Mouse (Mus musculus): Measurements from ENCODE around the gene Arhgap44. TPM values are rescaled to one million over a fixed set of nuclear protein-coding genes. Genes with fewer than 3 reads are reported as not detected.

Arhgap44 gene
- polyA plus RNA-seq, 1 experiment from 2014 or later, result 31.2 TPM

- peak overlapping the region; percentile 71 for H3K4me3 ChIP-seq (ENCODE audit: low read depth, low read length)
- peak; percentile 89 for DNase-seq (ENCODE audit: low spot score)
- ATAC-seq, result peak; percentile 92
These were observed 1.5 kb downstream of the Arhgap44 start for GRCm38 (mm10) chr11:65160991-65161880.

DNA sequence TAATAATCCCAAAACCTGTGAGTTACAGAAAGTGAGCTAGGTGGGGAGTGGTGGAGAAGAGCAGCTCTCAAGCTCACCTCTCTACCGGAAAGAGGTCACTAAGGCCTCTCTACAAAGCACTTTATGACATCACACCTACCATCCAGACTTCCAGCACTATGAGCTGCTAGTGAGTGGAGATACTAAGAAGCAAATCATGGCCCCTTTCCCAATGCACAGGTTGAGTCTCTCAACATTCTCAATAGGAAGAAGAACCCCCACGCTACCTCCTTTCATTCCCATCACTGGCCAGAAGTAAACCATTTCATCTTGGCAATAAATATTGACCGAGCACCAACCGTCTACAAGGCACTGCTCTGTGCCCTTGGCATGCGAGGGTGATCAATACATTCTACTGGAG lies 3.0 kb downstream of the Arhgap44 start, which contains the start of gene 1700086D15Rik:
1700086D15Rik (minus strand) TSS at position 101 of the 400 bp plus-strand sequence.
- Histone ChIP-seq H3K4me3 (ENCODE audit: low read depth, low read length) (no peak within 1 kb of the TSS), H3K9me3 (ENCODE audit: low read length) (no peaks in the 10 kb centered on the region), H3K36me3 (ENCODE audit: insufficient read depth, low read length) (no peaks in the 10 kb centered on the region), H3K4me1 (ENCODE audit: insufficient read depth, low read depth, low read length) (0 out of 2 replicates have a peak, but pooled peaks cover 5% of the 10 kb centered on the region), H3K4me2 (replicated peaks; ENCODE audit: low read depth, low read length) (peak within 1 kb of the TSS; percentile 35), H3K27me3 (replicated peaks; ENCODE audit: insufficient read depth, low read length) (no peaks in the 10 kb centered on the region), H3K27ac (ENCODE audit: low read length) (peak within 1 kb of the TSS; percentile 88; the same call in 1 of the 2 replicates), H3K9ac (replicated peaks; ENCODE audit: low read depth) (no peak within 1 kb of the TSS)
- no peak for ATAC-seq
- DNase-seq (ENCODE audit: low spot score), result no peak
- TF ChIP-seq EP300 (IDR thresholded peaks at IDR 0.05) (no peak), CTCF (IDR thresholded peaks at IDR 0.05) (no peak)
- WGBS, result 80% methylated on average over 5 of the region's 5 CpGs

More at GRCm38 (mm10) chr11:65160991-65161880, 1.5 kb downstream of the Arhgap44 start:
- Histone ChIP-seq H3K36me3 (ENCODE audit: insufficient read depth, low read length) (no peaks in the 10 kb centered on the region), H3K9ac (replicated peaks; ENCODE audit: low read depth) (peak overlapping the region; percentile 63; the same call in 1 of the 2 replicates), H3K27me3 (replicated peaks; ENCODE audit: insufficient read depth, low read length) (no peaks in the 10 kb centered on the region), H3K27ac (ENCODE audit: low read length) (peak overlapping the region; percentile 88), H3K4me2 (replicated peaks; ENCODE audit: low read depth, low read length) (peak overlapping the region; percentile 89), H3K4me1 (ENCODE audit: insufficient read depth, low read depth, low read length) (0 out of 2 replicates have a peak, but pooled peaks cover 5% of the 10 kb centered on the region), H3K9me3 (ENCODE audit: low read length) (no peaks in the 10 kb centered on the region)
- TF ChIP-seq EP300 (IDR thresholded peaks at IDR 0.05) (peak; percentile 56), CTCF (IDR thresholded peaks at IDR 0.05) (no peak)
- 47% methylated on average over 7 of the region's 7 CpGs for WGBS

DNA sequence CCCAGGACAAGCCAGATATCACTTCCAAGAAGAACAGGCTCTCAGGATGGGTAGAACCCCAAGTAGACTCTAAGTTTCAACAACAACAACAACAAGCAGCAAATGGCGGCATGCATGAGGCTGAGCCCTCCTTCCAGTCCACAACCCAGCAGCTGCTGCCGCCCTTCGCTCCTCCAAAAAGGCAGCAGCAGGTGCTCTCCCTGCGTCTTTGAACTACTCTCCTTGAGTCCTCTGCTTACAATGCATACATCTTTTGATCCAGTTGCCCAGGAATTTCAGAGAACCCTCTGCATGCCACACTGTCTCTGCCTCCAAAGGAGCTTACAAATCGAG lies 4.1 kb downstream of the Arhgap44 start:
- Histone ChIP-seq H3K9ac (replicated peaks; ENCODE audit: low read depth) (no peak overlapping the region), H3K4me1 (ENCODE audit: insufficient read depth, low read depth, low read length) (peaks cover 5% of the 10 kb centered on the region; the same call in 1 of the 2 replicates), H3K27me3 (replicated peaks; ENCODE audit: insufficient read depth, low read length) (no peaks in the 10 kb centered on the region), H3K4me2 (replicated peaks; ENCODE audit: low read depth, low read length) (no peak overlapping the region), H3K36me3 (ENCODE audit: insufficient read depth, low read length) (no peaks in the 10 kb centered on the region), H3K9me3 (ENCODE audit: low read length) (no peaks in the 10 kb centered on the region), H3K27ac (ENCODE audit: low read length) (no peak overlapping the region), H3K4me3 (ENCODE audit: low read depth, low read length) (no peak overlapping the region)
- DNase-seq (ENCODE audit: low spot score), result no peak
- TF ChIP-seq CTCF (IDR thresholded peaks at IDR 0.05) (no peak), EP300 (IDR thresholded peaks at IDR 0.05) (no peak)
- WGBS, result 93% methylated on average over 5 of the region's 5 CpGs
- ATAC-seq, result no peak

DNA sequence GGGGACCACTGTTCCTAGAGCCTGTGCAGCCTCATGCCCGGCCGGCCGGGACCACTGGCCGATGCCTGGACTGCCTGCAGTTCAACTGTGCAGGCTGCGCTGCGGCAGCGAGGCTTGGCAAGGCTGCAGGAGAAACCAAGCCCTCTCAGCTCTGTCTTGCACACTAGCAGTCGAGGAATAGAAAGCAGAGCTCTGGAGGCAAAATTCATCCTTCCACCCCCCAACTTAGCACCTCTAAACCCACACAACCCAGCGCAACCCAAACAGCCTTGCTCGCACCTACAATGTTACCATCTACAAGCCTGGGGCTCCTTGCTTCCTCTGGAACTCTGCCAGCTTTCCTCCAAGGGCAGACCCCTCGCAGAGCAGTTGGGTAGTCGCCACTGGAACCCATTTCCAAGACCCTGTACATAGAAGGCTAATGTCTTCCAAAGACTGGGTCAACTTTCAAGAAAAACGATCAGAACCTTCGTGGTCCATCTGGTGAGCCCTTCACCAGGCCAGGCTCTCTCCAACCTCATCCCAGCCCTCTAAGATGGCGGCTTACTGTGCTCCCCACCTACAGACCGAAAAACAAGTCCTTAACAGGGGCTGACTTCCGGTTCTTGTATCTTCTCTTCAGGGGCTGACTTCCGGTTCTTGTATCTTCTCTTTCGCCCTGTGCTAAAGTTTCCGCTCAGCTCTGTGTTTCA lies 4.6 kb downstream of the Arhgap44 start:
- 91% methylated on average over 20 of the region's 20 CpGs for whole genome bisulfite sequencing
- no peak for DNase-seq (ENCODE audit: low spot score)

GRCm38 (mm10) chr11:65153006-65153405 lies 9.8 kb downstream of the Arhgap44 start:
- no peak overlapping the region for H3K9ac ChIP-seq (replicated peaks; ENCODE audit: low read depth)
- H3K4me2 ChIP-seq (replicated peaks; ENCODE audit: low read depth, low read length), result no peak overlapping the region
- no peak for ATAC-seq
- H3K4me3 ChIP-seq (ENCODE audit: low read depth, low read length), result no peak overlapping the region
- no peak for DNase-seq (ENCODE audit: low spot score)
- H3K9me3 ChIP-seq (ENCODE audit: low read length), result no peaks in the 10 kb centered on the region
- no peak overlapping the region for H3K27ac ChIP-seq (ENCODE audit: low read length)
- H3K4me1 ChIP-seq (ENCODE audit: insufficient read depth, low read depth, low read length), result no peaks in the 10 kb centered on the region; the same call in 1 of the 2 replicates
- no peaks in the 10 kb centered on the region for H3K27me3 ChIP-seq (replicated peaks; ENCODE audit: insufficient read depth, low read length)
- 78% methylated on average over 5 of the region's 5 CpGs for WGBS
- no peak for TF ChIP-seq CTCF (IDR thresholded peaks at IDR 0.05)
- TF ChIP-seq EP300 (IDR thresholded peaks at IDR 0.05), result no peak
- no peaks in the 10 kb centered on the region for H3K36me3 ChIP-seq (ENCODE audit: insufficient read depth, low read length)

More for the DNA sequence above, 4.6 kb downstream of the Arhgap44 start:
- H3K27ac ChIP-seq (ENCODE audit: low read length), result no peak overlapping the region
- TF ChIP-seq CTCF (IDR thresholded peaks at IDR 0.05) (no peak), EP300 (IDR thresholded peaks at IDR 0.05) (no peak)
- H3K4me2 ChIP-seq (replicated peaks; ENCODE audit: low read depth, low read length), result no peak overlapping the region
- H3K4me1 ChIP-seq (ENCODE audit: insufficient read depth, low read depth, low read length), result peaks cover 5% of the 10 kb centered on the region; the same call in 1 of the 2 replicates
- H3K9me3 ChIP-seq (ENCODE audit: low read length), result no peaks in the 10 kb centered on the region
- no peaks in the 10 kb centered on the region for H3K27me3 ChIP-seq (replicated peaks; ENCODE audit: insufficient read depth, low read length)
- no peaks in the 10 kb centered on the region for H3K36me3 ChIP-seq (ENCODE audit: insufficient read depth, low read length)
- ATAC-seq, result no peak
- H3K9ac ChIP-seq (replicated peaks; ENCODE audit: low read depth), result no peak overlapping the region
- H3K4me3 ChIP-seq (ENCODE audit: low read depth, low read length), result no peak overlapping the region

- TF ChIP-seq EP300 (IDR thresholded peaks at IDR 0.05), result no peak
- TF ChIP-seq CTCF (IDR thresholded peaks at IDR 0.05), result no peak
- no peaks in the 10 kb centered on the region for H3K27me3 ChIP-seq (replicated peaks; ENCODE audit: insufficient read depth, low read length)
- no peak overlapping the region for H3K4me3 ChIP-seq (ENCODE audit: low read depth, low read length)
- no peak for DNase-seq (ENCODE audit: low spot score)
- 67% methylated on average over 7 of the region's 7 CpGs for whole genome bisulfite sequencing
- ATAC-seq, result no peak
- no peaks in the 10 kb centered on the region for H3K4me1 ChIP-seq (ENCODE audit: insufficient read depth, low read depth, low read length)
- H3K9me3 ChIP-seq (ENCODE audit: low read length), result no peaks in the 10 kb centered on the region
- H3K36me3 ChIP-seq (ENCODE audit: insufficient read depth, low read length), result no peaks in the 10 kb centered on the region
- H3K4me2 ChIP-seq (replicated peaks; ENCODE audit: low read depth, low read length), result no peak overlapping the region
- H3K9ac ChIP-seq (replicated peaks; ENCODE audit: low read depth), result no peak overlapping the region
- no peak overlapping the region for H3K27ac ChIP-seq (ENCODE audit: low read length)
These were observed 14.3 kb downstream of the Arhgap44 start for GRCm38 (mm10) chr11:65148441-65148840.

Measured in lung, postnatal 0 days (tissue).